In genomic region chr5:129020300-129020668, GRCm38 (mm10) we compare ENCODE assay signal across 8 mouse cellular contexts. TPM values are rescaled to one million over a fixed set of nuclear protein-coding genes. Genes with fewer than 3 reads are reported as not detected.
A peak's percentile ranks its signal among the peaks of the same experiment; 100 is the strongest.
DNase-seq lines count a peak whose midpoint lies in the region; ATAC-seq lines count a peak whose summit lies in the region.

No protein-coding gene starts in this region.

- H3K9ac ChIP-seq in heart, embryonic 13.5 days = peak overlapping the region; percentile 99
- H3K9ac ChIP-seq in forebrain, embryonic 14.5 days (ENCODE audit: low read length) = peak overlapping the region; percentile 96
- H3K9ac ChIP-seq in liver, embryonic 15.5 days = peak overlapping the region; percentile 96

- no peak for DNase-seq in heart, adult 9 months (ENCODE audit: low spot score in 2 of 2)
- DNase-seq in MN1 (ENCODE audit: low spot score) (peak; percentile 83), adipocyte (ENCODE audit: low spot score) (no peak)
- no peak for DNase-seq in forebrain, embryonic 14.5 days (ENCODE audit: low spot score)
- DNase-seq in natural killer cell, adult 2 months (ENCODE audit: low spot score in 2 of 2) = no peak
- DNase-seq in thymus, postnatal 25 days = no peak

- peaks cover 33% of the 10 kb centered on the region for H3K36me3 ChIP-seq in heart, embryonic 13.5 days
- peaks cover 33% of the 10 kb centered on the region for H3K36me3 ChIP-seq in forebrain, embryonic 14.5 days (ENCODE audit: control insufficient read depth, insufficient read depth, low read length)
- H3K36me3 ChIP-seq in liver, embryonic 15.5 days (replicated peaks) = peaks cover 39% of the 10 kb centered on the region

- H3K4me1 ChIP-seq in heart, embryonic 13.5 days = peaks cover 20% of the 10 kb centered on the region
- H3K4me1 ChIP-seq in forebrain, embryonic 14.5 days (ENCODE audit: control insufficient read depth, insufficient read depth, low read length) = peaks cover 17% of the 10 kb centered on the region; the same call in 1 of the 2 replicates
- H3K4me1 ChIP-seq in liver, embryonic 15.5 days (replicated peaks) = peaks cover 29% of the 10 kb centered on the region

- H3K4me3 ChIP-seq in heart, embryonic 13.5 days = peak overlapping the region; percentile 97
- H3K4me3 ChIP-seq in forebrain, embryonic 14.5 days (ENCODE audit: low read depth, low read length) = peak overlapping the region; percentile 94
- peak overlapping the region; percentile 99 for H3K4me3 ChIP-seq in liver, embryonic 15.5 days (replicated peaks)

- no peaks in the 10 kb centered on the region for H3K9me3 ChIP-seq in heart, embryonic 13.5 days
- H3K9me3 ChIP-seq in forebrain, embryonic 14.5 days (replicated peaks; ENCODE audit: control insufficient read depth, low read length) = no peaks in the 10 kb centered on the region
- H3K9me3 ChIP-seq in liver, embryonic 15.5 days (replicated peaks) = no peaks in the 10 kb centered on the region

- H3K4me2 ChIP-seq in heart, embryonic 13.5 days = peak overlapping the region; percentile 92
- H3K4me2 ChIP-seq in forebrain, embryonic 14.5 days (ENCODE audit: low read length) = peak overlapping the region; percentile 92
- H3K4me2 ChIP-seq in liver, embryonic 15.5 days = peak overlapping the region; percentile 88

- WGBS in heart, embryonic 13.5 days = under 1% methylated on average over 50 of the region's 56 CpGs
- under 1% methylated on average over 32 of the region's 56 CpGs for WGBS in forebrain, embryonic 14.5 days
- WGBS in liver, embryonic 15.5 days (ENCODE audit: insufficient replicate concordance) = under 1% methylated on average over 53 of the region's 56 CpGs

- H3K27ac ChIP-seq in heart, embryonic 13.5 days (replicated peaks) = peak overlapping the region; percentile 98
- peak overlapping the region; percentile 97 for H3K27ac ChIP-seq in forebrain, embryonic 14.5 days (ENCODE audit: low read depth, low read length)
- H3K27ac ChIP-seq in liver, embryonic 15.5 days (replicated peaks) = peak overlapping the region; percentile 96

- H3K27me3 ChIP-seq in heart, embryonic 13.5 days (replicated peaks) = no peaks in the 10 kb centered on the region
- H3K27me3 ChIP-seq in forebrain, embryonic 14.5 days (replicated peaks; ENCODE audit: control insufficient read depth, insufficient read depth, low read length) = no peaks in the 10 kb centered on the region
- H3K27me3 ChIP-seq in liver, embryonic 15.5 days = no peaks in the 10 kb centered on the region

- peak; percentile 67 for ATAC-seq in heart, embryonic 13.5 days (ENCODE audit: extremely low read depth, insufficient number of reproducible peaks, low FRiP score, low TSS enrichment)
- peak; percentile 83 for ATAC-seq in forebrain, embryonic 14.5 days
- ATAC-seq in liver, embryonic 15.5 days (ENCODE audit: insufficient read depth) = peak; percentile 60

RNA-seq across cellular contexts. Expression of gene Ran, which starts 0.4 kb away (rescaled TPM):
- polyA plus RNA-seq in heart, embryonic 13.5 days (2015; fragmentation: Nextera tagmentation; extraction: Ambion mirVana) = 389 and 423 TPM in 2 replicates
- polyA plus RNA-seq in forebrain, embryonic 14.5 days (2014; fragmentation: Nextera tagmentation; extraction: Ambion mirVana) = 595 and 632 TPM in 2 replicates
- 371 and 412 TPM in 2 replicates for polyA plus RNA-seq in liver, embryonic 15.5 days (2015; fragmentation: Nextera tagmentation; extraction: Ambion mirVana)

RNA-seq across cellular contexts. Expression of gene Stx2, which starts 11.9 kb away (rescaled TPM):
- polyA plus RNA-seq in heart, embryonic 13.5 days (2015; fragmentation: Nextera tagmentation; extraction: Ambion mirVana) = 17.3 and 18.8 TPM in 2 replicates
- polyA plus RNA-seq in forebrain, embryonic 14.5 days (2014; fragmentation: Nextera tagmentation; extraction: Ambion mirVana) = 13.9 and 16.9 TPM in 2 replicates
- polyA plus RNA-seq in liver, embryonic 15.5 days (2015; fragmentation: Nextera tagmentation; extraction: Ambion mirVana) = 65.5 and 65.6 TPM in 2 replicates
